8 mouse cellular contexts compared by ENCODE assay signal in genomic region chr15:79684616-79685015, GRCm38 (mm10). TPM values are rescaled to one million over a fixed set of nuclear protein-coding genes. Genes with fewer than 3 reads are reported as not detected.
DNase-seq lines count a peak whose midpoint lies in the region; ATAC-seq and TF ChIP-seq lines count a peak whose summit lies in the region.

No protein-coding gene starts in this region.

- DNase-seq in kidney, postnatal 36 days: no peak
- no peak for DNase-seq in hindbrain, postnatal 0 days (ENCODE audit: low spot score)
- DNase-seq in Muller cell, postnatal 12 days (ENCODE audit: inconsistent ontology term): no peak
- no peak for DNase-seq in right cerebral cortex, postnatal 25 days
- DNase-seq in urinary bladder, adult 2 months (ENCODE audit: low spot score): no peak

- H3K4me1 ChIP-seq in kidney, embryonic 16.5 days (ENCODE audit: insufficient read depth, low read length): peaks cover 58% of the 10 kb centered on the region
- peaks cover 54% of the 10 kb centered on the region for H3K4me1 ChIP-seq in embryonic facial prominence, embryonic 12.5 days
- peaks cover 34% of the 10 kb centered on the region for H3K4me1 ChIP-seq in hindbrain, postnatal 0 days (ENCODE audit: insufficient read depth, low read length)

- no peak for ATAC-seq in kidney, embryonic 16.5 days (ENCODE audit: low FRiP score, low TSS enrichment)
- no peak for ATAC-seq in embryonic facial prominence, embryonic 12.5 days (ENCODE audit: insufficient number of reproducible peaks, insufficient read depth, low FRiP score, low TSS enrichment)
- no peak for ATAC-seq in hindbrain, postnatal 0 days

- no peak for TF ChIP-seq CTCF in hindbrain, postnatal 0 days (IDR thresholded peaks at IDR 0.05; ENCODE audit: low read depth)

- no peak for TF ChIP-seq POLR2A in myocyte (IDR thresholded peaks at IDR 0.05; ENCODE audit: insufficient read length, low read depth)

- no peak overlapping the region for H3K27ac ChIP-seq in kidney, embryonic 16.5 days (ENCODE audit: low read length)
- no peak overlapping the region for H3K27ac ChIP-seq in embryonic facial prominence, embryonic 12.5 days
- H3K27ac ChIP-seq in hindbrain, postnatal 0 days: no peak overlapping the region

- H3K9me3 ChIP-seq in kidney, embryonic 16.5 days (ENCODE audit: low read length): no peaks in the 10 kb centered on the region
- H3K9me3 ChIP-seq in embryonic facial prominence, embryonic 12.5 days: no peaks in the 10 kb centered on the region
- no peaks in the 10 kb centered on the region for H3K9me3 ChIP-seq in hindbrain, postnatal 0 days (ENCODE audit: low read length)

- H3K27me3 ChIP-seq in kidney, embryonic 16.5 days (ENCODE audit: insufficient read depth, low read length): no peaks in the 10 kb centered on the region
- no peaks in the 10 kb centered on the region for H3K27me3 ChIP-seq in embryonic facial prominence, embryonic 12.5 days
- no peaks in the 10 kb centered on the region for H3K27me3 ChIP-seq in hindbrain, postnatal 0 days (ENCODE audit: insufficient read depth, low read length)
- H3K27me3 ChIP-seq in myocyte (ENCODE audit: control insufficient read depth, insufficient read depth, insufficient read length): no peaks in the 10 kb centered on the region

- no peak overlapping the region for H3ac ChIP-seq in myocyte (ENCODE audit: control insufficient read depth, insufficient read length)

- H3K9ac ChIP-seq in kidney, embryonic 16.5 days (replicated peaks; ENCODE audit: low read length): peak overlapping the region; percentile 55
- H3K9ac ChIP-seq in embryonic facial prominence, embryonic 12.5 days: peak overlapping the region; percentile 89; the same call in 1 of the 2 replicates
- peak overlapping the region; percentile 42; the same call in 1 of the 2 replicates for H3K9ac ChIP-seq in hindbrain, postnatal 0 days (replicated peaks; ENCODE audit: low read length)

- peak overlapping the region; percentile 79 for H3K4me2 ChIP-seq in kidney, embryonic 16.5 days (replicated peaks; ENCODE audit: low read depth, low read length)
- H3K4me2 ChIP-seq in embryonic facial prominence, embryonic 12.5 days (replicated peaks): peak overlapping the region; percentile 78
- H3K4me2 ChIP-seq in hindbrain, postnatal 0 days (ENCODE audit: low read depth, low read length): peak overlapping the region; percentile 79
- H3K4me2 ChIP-seq in myocyte (ENCODE audit: low read depth): peak overlapping the region; percentile 90

- peak overlapping the region; percentile 83 for H3K4me3 ChIP-seq in kidney, embryonic 16.5 days (ENCODE audit: low read length)
- H3K4me3 ChIP-seq in embryonic facial prominence, embryonic 12.5 days: peak overlapping the region; percentile 77
- peak overlapping the region; percentile 93 for H3K4me3 ChIP-seq in hindbrain, postnatal 0 days (ENCODE audit: low read length)
- H3K4me3 ChIP-seq in myocyte: peak overlapping the region; percentile 61

- H3K36me3 ChIP-seq in kidney, embryonic 16.5 days (ENCODE audit: insufficient read depth, low read length): no peaks in the 10 kb centered on the region
- no peaks in the 10 kb centered on the region for H3K36me3 ChIP-seq in embryonic facial prominence, embryonic 12.5 days
- no peaks in the 10 kb centered on the region for H3K36me3 ChIP-seq in hindbrain, postnatal 0 days (ENCODE audit: insufficient read depth, low read length)
- no peaks in the 10 kb centered on the region for H3K36me3 ChIP-seq in myocyte (ENCODE audit: control insufficient read depth, insufficient read depth)

- H3K79me2 ChIP-seq in myocyte (ENCODE audit: control insufficient read depth, insufficient read depth): peaks cover 78% of the 10 kb centered on the region

- WGBS in kidney, embryonic 16.5 days: 79% methylated on average over 6 of the region's 6 CpGs
- 78% methylated on average over 6 of the region's 6 CpGs for WGBS in embryonic facial prominence, embryonic 12.5 days
- WGBS in hindbrain, postnatal 0 days: 72% methylated on average over 6 of the region's 6 CpGs

TF ChIP-seq in myocyte, 11 proteins besides CTCF, POLR2A, EP300 and RAD21:
- no peak for TF ChIP-seq REST (IDR thresholded peaks at IDR 0.05; ENCODE audit: insufficient read depth, insufficient read length)
- no peak for TF ChIP-seq MYOD1 (IDR thresholded peaks at IDR 0.05; ENCODE audit: control insufficient read depth in 1 of 3, insufficient read length in 2 of 3, low read depth in 2 of 3)
- no peak for TF ChIP-seq USF1 (IDR thresholded peaks at IDR 0.05; ENCODE audit: low read depth)
- no peak for TF ChIP-seq E2F4 (IDR thresholded peaks at IDR 0.05; ENCODE audit: insufficient read depth)
- no peak for TF ChIP-seq CEBPB (IDR thresholded peaks at IDR 0.05; ENCODE audit: insufficient read depth, poor library complexity, severe bottlenecking)
- no peak for TF ChIP-seq SRF (IDR thresholded peaks at IDR 0.05; ENCODE audit: control insufficient read depth, insufficient read length, low read depth)
- TF ChIP-seq POLR2AphosphoS2 (IDR thresholded peaks at IDR 0.05; ENCODE audit: insufficient read length, low read depth): no peak
- no peak for TF ChIP-seq MAX (IDR thresholded peaks at IDR 0.05; ENCODE audit: low read depth)
- TF ChIP-seq TCF12 (IDR thresholded peaks at IDR 0.05; ENCODE audit: insufficient read depth, poor library complexity, severe bottlenecking): no peak

RNA-seq across cellular contexts. Expression of gene Josd1, which starts 3.1 kb away (rescaled TPM):
- polyA plus RNA-seq in kidney, embryonic 16.5 days (2015; fragmentation: Nextera tagmentation; extraction: Ambion mirVana): 18.2 and 19.6 TPM in 2 replicates
- polyA plus RNA-seq in embryonic facial prominence, embryonic 12.5 days (2016; fragmentation: Nextera tagmentation; extraction: Ambion mirVana): 30.1 and 32.7 TPM in 2 replicates
- total RNA-seq in hindbrain, postnatal 0 days (2014; rRNA removed): 53.3 and 57.9 TPM in 2 replicates
- polyA plus RNA-seq in hindbrain, postnatal 0 days (2015; fragmentation: Nextera tagmentation; extraction: Ambion mirVana): 18.1 and 20.0 TPM in 2 replicates
- 40.6 TPM for polyA plus RNA-seq in myocyte (2012; fragmentation: generic; extraction: Trizol)
- 30.1 and 34.1 TPM in 2 replicates for polyA plus RNA-seq in urinary bladder, adult 2 months (2012; rRNA removed)

RNA-seq across cellular contexts. Expression of gene Gtpbp1, which starts 6.0 kb away (rescaled TPM):
- polyA plus RNA-seq in kidney, embryonic 16.5 days (2015; fragmentation: Nextera tagmentation; extraction: Ambion mirVana): 32.7 and 36.6 TPM in 2 replicates
- polyA plus RNA-seq in embryonic facial prominence, embryonic 12.5 days (2016; fragmentation: Nextera tagmentation; extraction: Ambion mirVana): 41.5 and 43.6 TPM in 2 replicates
- 88.2 and 91.7 TPM in 2 replicates for total RNA-seq in hindbrain, postnatal 0 days (2014; rRNA removed)
- 36.7 and 38.3 TPM in 2 replicates for polyA plus RNA-seq in hindbrain, postnatal 0 days (2015; fragmentation: Nextera tagmentation; extraction: Ambion mirVana)
- polyA plus RNA-seq in myocyte (2012; fragmentation: generic; extraction: Trizol): 52.7 TPM
- 20.0 and 32.1 TPM in 2 replicates for polyA plus RNA-seq in urinary bladder, adult 2 months (2012; rRNA removed)

RNA-seq across cellular contexts. Expression of gene Tomm22, which starts 14.0 kb away (rescaled TPM):
- 262 and 263 TPM in 2 replicates for polyA plus RNA-seq in kidney, embryonic 16.5 days (2015; fragmentation: Nextera tagmentation; extraction: Ambion mirVana)
- 229 and 235 TPM in 2 replicates for polyA plus RNA-seq in embryonic facial prominence, embryonic 12.5 days (2016; fragmentation: Nextera tagmentation; extraction: Ambion mirVana)
- total RNA-seq in hindbrain, postnatal 0 days (2014; rRNA removed): 139 and 149 TPM in 2 replicates
- 239 and 241 TPM in 2 replicates for polyA plus RNA-seq in hindbrain, postnatal 0 days (2015; fragmentation: Nextera tagmentation; extraction: Ambion mirVana)
- 110 TPM for polyA plus RNA-seq in myocyte (2012; fragmentation: generic; extraction: Trizol)
- 93.0 and 110 TPM in 2 replicates for polyA plus RNA-seq in urinary bladder, adult 2 months (2012; rRNA removed)

RNA-seq across cellular contexts. Expression of gene Cby1, which starts 25.6 kb away (rescaled TPM):
- 59.5 and 59.8 TPM in 2 replicates for polyA plus RNA-seq in kidney, embryonic 16.5 days (2015; fragmentation: Nextera tagmentation; extraction: Ambion mirVana)
- polyA plus RNA-seq in embryonic facial prominence, embryonic 12.5 days (2016; fragmentation: Nextera tagmentation; extraction: Ambion mirVana): 59.9 and 60.3 TPM in 2 replicates
- total RNA-seq in hindbrain, postnatal 0 days (2014; rRNA removed): 48.2 and 54.2 TPM in 2 replicates
- polyA plus RNA-seq in hindbrain, postnatal 0 days (2015; fragmentation: Nextera tagmentation; extraction: Ambion mirVana): 91.5 and 92.0 TPM in 2 replicates
- 41.6 TPM for polyA plus RNA-seq in myocyte (2012; fragmentation: generic; extraction: Trizol)
- 14.8 and 16.4 TPM in 2 replicates for polyA plus RNA-seq in urinary bladder, adult 2 months (2012; rRNA removed)

RNA-seq across cellular contexts. Expression of gene Fam227a, which starts 25.9 kb away (rescaled TPM):
- polyA plus RNA-seq in kidney, embryonic 16.5 days (2015; fragmentation: Nextera tagmentation; extraction: Ambion mirVana): 1.1 and 1.4 TPM in 2 replicates
- 2.6 and 2.9 TPM in 2 replicates for polyA plus RNA-seq in embryonic facial prominence, embryonic 12.5 days (2016; fragmentation: Nextera tagmentation; extraction: Ambion mirVana)
- 6.4 and 8.4 TPM in 2 replicates for total RNA-seq in hindbrain, postnatal 0 days (2014; rRNA removed)
- polyA plus RNA-seq in hindbrain, postnatal 0 days (2015; fragmentation: Nextera tagmentation; extraction: Ambion mirVana): 2.1 and 3.1 TPM in 2 replicates
- 0.74 TPM for polyA plus RNA-seq in myocyte (2012; fragmentation: generic; extraction: Trizol)
- 3.3 and 3.4 TPM in 2 replicates for polyA plus RNA-seq in urinary bladder, adult 2 months (2012; rRNA removed)
